Mouse (Mus musculus): ENCODE data around the gene Gpr65.
"Not testable (repeated sequence)": the region's sequence is repeated elsewhere in the genome, so short reads cannot be mapped to it uniquely, and the experiment has no call there.

Gpr65 gene

GRCm38 (mm10) chr12:98268441-98269369 lies at the start of gene Gpr65:
Gene Gpr65 (plus strand): TSS chr12:98268635.
- DNase-seq: no peak

- no peak for DNase-seq
These were observed 45.1 kb upstream of the Gpr65 start for GRCm38 (mm10) chr12:98223286-98223685.

GRCm38 (mm10) chr12:98227037-98227436 lies 41.4 kb upstream of the Gpr65 start:
- DNase-seq: no peak

- not testable (repeated sequence) for DNase-seq
These were observed 30.0 kb upstream of the Gpr65 start for GRCm38 (mm10) chr12:98238478-98238877.

- no peak for DNase-seq
These were observed 24.3 kb upstream of the Gpr65 start for GRCm38 (mm10) chr12:98244161-98244560.

GRCm38 (mm10) chr12:98244865-98245264 lies 23.6 kb upstream of the Gpr65 start:
- DNase-seq: no peak

GRCm38 (mm10) chr12:98246835-98247234 lies 21.6 kb upstream of the Gpr65 start:
- no peak for DNase-seq

- DNase-seq: no peak
These were observed 18.8 kb upstream of the Gpr65 start for GRCm38 (mm10) chr12:98249671-98250070.

- no peak for DNase-seq
These were observed 18.1 kb upstream of the Gpr65 start for GRCm38 (mm10) chr12:98250327-98250726.

- no peak for DNase-seq
These were observed 16.0 kb upstream of the Gpr65 start for GRCm38 (mm10) chr12:98252417-98252816.

GRCm38 (mm10) chr12:98255373-98255995 lies 13.0 kb upstream of the Gpr65 start:
- peak; percentile 4 for DNase-seq

- DNase-seq: peak; percentile 41
These were observed 10.0 kb upstream of the Gpr65 start for GRCm38 (mm10) chr12:98258371-98258844.

GRCm38 (mm10) chr12:98258845-98259517 lies 9.5 kb upstream of the Gpr65 start, which contains the start of gene Galc:
Gene Galc (minus strand): TSS chr12:98259459.
- DNase-seq: peak; percentile 92

GRCm38 (mm10) chr12:98259518-98259852 lies 8.9 kb upstream of the Gpr65 start:
- DNase-seq: no peak

- DNase-seq: no peak
These were observed 2.7 kb upstream of the Gpr65 start for GRCm38 (mm10) chr12:98265697-98266096.

- no peak for DNase-seq
These were observed 1.6 kb downstream of the Gpr65 start for GRCm38 (mm10) chr12:98269791-98270745.

GRCm38 (mm10) chr12:98270810-98271566 lies 2.6 kb downstream of the Gpr65 start:
- DNase-seq: no peak

GRCm38 (mm10) chr12:98272433-98272832 lies 4.0 kb downstream of the Gpr65 start:
- DNase-seq: no peak

- DNase-seq: peak; percentile 57
These were observed 12.1 kb downstream of the Gpr65 start for GRCm38 (mm10) chr12:98280530-98280929.

- DNase-seq: no peak
These were observed 12.6 kb downstream of the Gpr65 start for GRCm38 (mm10) chr12:98280996-98281395.

GRCm38 (mm10) chr12:98282776-98283486 lies 14.5 kb downstream of the Gpr65 start:
- DNase-seq: no peak

All from kidney, postnatal 14 days (tissue).